Mouse (Mus musculus) liver, embryonic 14.5 days (tissue): ENCODE measurements at regions not wholly inside any gene's neighbourhood (a gene's known extent, or its start where the extent isn't known, plus 50 kb on each side); places are given as distances from the start of the nearest gene placed in this dataset.

ENCODE experiments used
- ATAC-seq: fragments of 200-750 bp; cut with Nextera tagmentation; 2 replicates; pipeline ENCODE4 v1.8.0; 2017; ENCODE audit warnings: moderate number of reproducible peaks, mild to moderate bottlenecking, moderate library complexity; ENCODE audit not compliant: insufficient read depth
- DNase-seq, 3 experiments: peaks; one replicate each; pipeline ENCODE4 v3.0.0-alpha.2; 2012 to 2013; ENCODE audit warnings: low read depth in 3 of 3, low spot score in 3 of 3
- H3K27ac ChIP-seq: fragments of 300-500 bp; sonication (generic); 2 replicates; pipeline ENCODE4 v1.5.1; 2014; ENCODE audit warnings: moderate library complexity, mild to moderate bottlenecking, control low read depth, inconsistent platforms
- H3K27me3 ChIP-seq: fragments of 300-500 bp; sonication (generic); 2 replicates; pipeline ENCODE4 v1.6.1; 2014; ENCODE audit warnings: mild to moderate bottlenecking, low read length, moderate library complexity; ENCODE audit not compliant: control insufficient read depth, insufficient read depth
- H3K36me3 ChIP-seq: fragments of 300-500 bp; sonication (generic); replicated peaks from 2 replicates; pipeline ENCODE4 v1.6.1; 2014; ENCODE audit warnings: low read depth; ENCODE audit not compliant: control insufficient read depth, insufficient read depth
- H3K4me1 ChIP-seq, 2 experiments: fragments of 200-500 bp in 1 of 2; fragments of 300-500 bp in 1 of 2; sonication (generic) in 1 of 2; replicated peaks; 2 replicates each; pipeline ENCODE4 v1.6.1; 2012 to 2014; ENCODE audit warnings: antibody characterized with exemption in 1 of 2, inconsistent platforms in 1 of 2, low read length in 1 of 2; ENCODE audit not compliant: control insufficient read depth in 2 of 2, insufficient read depth in 2 of 2
- H3K4me2 ChIP-seq: fragments of 300-500 bp; sonication (generic); 2 replicates; pipeline ENCODE4 v1.6.1; 2014; ENCODE audit warnings: low read depth, mild to moderate bottlenecking, control low read depth, moderate library complexity
- H3K4me3 ChIP-seq, 2 experiments: fragments of 200-500 bp in 1 of 2; fragments of 300-500 bp in 1 of 2; sonication (generic) in 1 of 2; 2 replicates each; pipeline ENCODE4 v1.5.1; 2012 to 2014; ENCODE audit warnings: low read depth in 2 of 2, low read length in 2 of 2, mild to moderate bottlenecking in 2 of 2, control low read depth in 1 of 2, inconsistent platforms in 1 of 2, moderate library complexity in 1 of 2; ENCODE audit not compliant: insufficient read depth in 1 of 2
- H3K9ac ChIP-seq: fragments of 300-500 bp; sonication (generic); replicated peaks from 2 replicates; pipeline ENCODE4 v1.6.1; 2014; ENCODE audit warnings: mild to moderate bottlenecking, control low read depth, moderate library complexity
- H3K9me3 ChIP-seq: fragments of 300-500 bp; sonication (generic); 2 replicates; pipeline ENCODE4 v1.6.1; 2016; ENCODE audit warnings: low read length, mixed read lengths; ENCODE audit not compliant: control insufficient read depth
- CTCF ChIP-seq: IDR thresholded peaks from 2 replicates; pipeline ENCODE4 v1.5.1; 2016; ENCODE audit warnings: antibody characterized with exemption, low read depth, control low read depth
- EP300 ChIP-seq: IDR thresholded peaks from 2 replicates; pipeline ENCODE4 v1.6.1; 2016; ENCODE audit warnings: antibody characterized with exemption, low read depth
- WGBS: fragments of 180-500 bp; shearing (Covaris S2); extraction: QIAGEN DNeasy Blood & Tissue Kit; methylation state at CpG from one replicate; pipeline ENCODE4 v1.1.7; 2014; ENCODE audit not compliant: insufficient replicate concordance; 5-methylcytosine and 5-hydroxymethylcytosine counted together

DNA sequence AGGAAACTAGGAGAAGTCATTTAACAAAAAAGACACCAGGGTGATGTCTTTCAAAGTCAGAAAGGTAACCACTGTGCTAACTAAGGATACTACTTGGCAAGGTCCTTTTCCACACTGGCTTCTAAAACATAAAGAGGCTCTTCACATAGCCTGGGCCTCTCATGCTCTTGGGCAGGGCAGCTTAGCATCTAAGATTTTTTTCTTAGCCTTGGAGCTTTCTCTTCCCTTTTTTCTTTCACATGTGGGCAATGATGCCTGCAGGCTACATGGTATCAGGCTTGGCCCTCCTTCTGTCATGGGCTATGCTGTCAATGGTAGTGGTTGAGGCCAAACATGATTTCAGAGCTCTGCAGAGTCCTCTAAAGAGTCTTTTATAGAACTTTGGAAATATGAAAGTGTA, 60.6 kb downstream of the Serpinb6d start:
- Histone ChIP-seq H3K27ac (no peak overlapping the region), H3K4me2 (no peak overlapping the region), H3K4me1 (no peaks in the 10 kb centered on the region), H3K9me3 (no peaks in the 10 kb centered on the region), H3K36me3 (no peaks in the 10 kb centered on the region), H3K27me3 (no peaks in the 10 kb centered on the region), H3K9ac (no peak overlapping the region), H3K4me3 (no peak overlapping the region)
- DNase-seq (no peak), ATAC-seq (no peak)
- TF ChIP-seq EP300 (no peak), CTCF (no peak)

DNA sequence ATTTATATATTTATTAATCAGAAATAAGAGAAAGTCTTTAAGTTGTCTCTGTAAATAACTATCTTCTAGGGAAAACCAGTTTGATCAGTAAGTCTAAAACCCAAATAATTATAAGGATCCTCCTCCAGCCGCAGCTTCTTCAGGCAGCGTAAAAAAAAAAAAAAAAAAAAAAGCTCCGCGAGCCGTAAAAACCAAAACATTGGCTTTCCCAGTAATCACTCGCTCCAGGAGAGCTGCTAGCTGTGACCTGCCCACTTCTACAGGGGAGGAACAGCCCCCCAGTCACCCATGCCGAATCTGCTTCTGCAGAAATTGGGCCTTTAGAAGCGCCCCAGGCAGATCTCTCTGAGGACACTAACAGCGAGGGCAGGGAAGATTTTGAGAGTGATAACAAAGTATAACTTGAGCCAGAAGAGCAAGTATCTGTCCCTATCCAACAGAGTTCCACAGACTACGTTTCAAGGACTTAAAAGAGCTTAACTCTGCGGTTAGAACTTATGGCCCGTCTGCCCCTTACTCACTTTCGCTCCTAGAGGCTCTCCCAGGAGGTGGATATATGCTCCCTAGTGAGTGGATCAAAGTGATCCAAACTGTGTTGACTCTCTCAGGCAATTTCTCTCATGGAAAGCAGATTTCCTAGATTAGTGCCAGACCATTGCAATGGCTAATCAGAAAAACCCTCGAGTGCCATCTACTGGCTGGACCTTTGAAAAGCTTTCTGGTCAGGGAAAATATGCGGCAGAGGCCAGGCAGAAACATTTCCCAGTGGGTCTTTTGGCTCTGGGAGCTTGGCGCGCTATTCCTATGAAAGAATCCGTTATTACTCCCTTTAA, 80.7 kb downstream of the Serpinb6e start:
- TF ChIP-seq EP300 = no peak
- peak; percentile 33; the same call in 1 of the 2 replicates for TF ChIP-seq CTCF

DNA sequence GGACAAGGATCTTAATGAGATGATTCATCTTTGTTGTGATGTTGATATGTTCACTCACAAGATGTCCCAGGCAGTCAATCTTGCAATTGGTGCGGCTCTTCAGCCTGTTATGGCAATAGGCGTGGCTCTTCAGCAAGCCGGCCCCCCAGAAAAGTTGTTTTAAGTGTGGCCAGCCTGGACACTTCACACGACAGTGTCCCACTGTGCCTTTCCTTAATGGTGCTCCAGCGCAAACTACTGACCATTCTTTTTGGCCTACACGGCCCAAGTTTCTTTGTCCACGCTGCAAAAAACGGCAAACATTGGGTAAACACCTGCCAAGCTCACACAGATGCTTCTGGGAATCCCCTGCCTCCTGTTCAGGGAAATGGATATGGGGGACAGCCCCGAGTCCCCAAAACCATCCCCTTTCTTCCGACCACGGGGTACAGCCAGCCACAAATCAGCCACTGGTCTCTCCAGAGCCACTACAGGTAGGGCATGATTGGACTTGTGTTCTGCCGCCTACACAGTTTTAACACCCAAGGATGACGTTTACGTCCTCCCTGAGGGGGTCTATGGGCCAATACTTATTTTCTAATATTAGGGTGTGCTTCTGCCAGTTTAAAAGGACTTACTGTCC, 79.8 kb downstream of the Serpinb6e start:
- ATAC-seq (no peak), DNase-seq (no peak)
- no peak overlapping the region for H3K9ac ChIP-seq
- H3K4me3 ChIP-seq = no peak overlapping the region
- H3K36me3 ChIP-seq = no peaks in the 10 kb centered on the region
- TF ChIP-seq EP300 (no peak), CTCF (no peak)
- no peaks in the 10 kb centered on the region for H3K4me1 ChIP-seq
- no peaks in the 10 kb centered on the region for H3K27me3 ChIP-seq
- WGBS = 69% methylated on average over 14 of the region's 14 CpGs
- H3K27ac ChIP-seq = no peak overlapping the region
- H3K9me3 ChIP-seq = no peaks in the 10 kb centered on the region
- no peak overlapping the region for H3K4me2 ChIP-seq

More for the DNA sequence above, 80.7 kb downstream of the Serpinb6e start:
- H3K4me2 ChIP-seq = no peak overlapping the region
- DNase-seq (peak in 1 of 3 experiments; percentile 2), ATAC-seq (no peak)
- H3K36me3 ChIP-seq = no peaks in the 10 kb centered on the region
- no peak overlapping the region for H3K4me3 ChIP-seq
- no peak overlapping the region for H3K27ac ChIP-seq
- H3K9ac ChIP-seq = no peak overlapping the region
- WGBS = 45% methylated on average over 18 of the region's 18 CpGs
- no peaks in the 10 kb centered on the region for H3K4me1 ChIP-seq
- no peaks in the 10 kb centered on the region for H3K27me3 ChIP-seq
- H3K9me3 ChIP-seq = no peaks in the 10 kb centered on the region
